Mouse (Mus musculus): ENCODE data around the gene Gm28845. TPM values are rescaled to one million over a fixed set of nuclear protein-coding genes. Genes with fewer than 3 reads are reported as not detected.

Gm28845 gene
- polyA plus RNA-seq (2015; fragmentation: Nextera tagmentation; extraction: Ambion mirVana): not detected in 2 replicates

GRCm38 (mm10) chr1:65119438-65119837, at the start of gene Gm28845:
Gm28845 (minus strand) TSS chr1:65119558.
- no peak for ATAC-seq (ENCODE audit: low FRiP score, low read depth)
- H3K9me3 ChIP-seq: no peaks in the 10 kb centered on the region
- H3K4me3 ChIP-seq: no peak within 1 kb of the TSS
- no peaks in the 10 kb centered on the region for H3K4me1 ChIP-seq (replicated peaks)
- no peaks in the 10 kb centered on the region for H3K36me3 ChIP-seq
- no peak within 1 kb of the TSS for H3K27ac ChIP-seq (replicated peaks)
- H3K4me2 ChIP-seq: no peak within 1 kb of the TSS
- H3K27me3 ChIP-seq: no peaks in the 10 kb centered on the region
- H3K9ac ChIP-seq: no peak within 1 kb of the TSS
- 93% methylated on average over 1 of the region's 1 CpGs for WGBS

DNA sequence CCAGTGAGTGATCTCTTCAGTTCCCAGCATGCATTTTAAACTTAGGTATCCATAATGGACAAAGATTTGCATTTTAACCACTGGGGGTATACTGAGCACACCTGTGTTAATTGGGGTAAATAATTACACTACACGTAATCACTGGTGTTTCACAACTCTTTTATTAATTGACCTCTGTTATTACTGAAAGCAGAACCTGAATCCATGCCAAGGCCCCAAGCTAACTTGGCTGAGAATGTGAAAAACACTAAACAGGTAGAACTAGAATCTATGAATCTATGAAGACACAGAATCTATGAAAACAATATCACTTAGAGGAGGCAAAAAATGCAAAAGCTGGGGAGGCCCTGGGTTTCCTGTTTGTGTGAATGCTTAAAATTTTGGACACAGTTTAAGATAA, 48.1 kb upstream of the Gm28845 start:
- Histone ChIP-seq H3K4me2 (no peak overlapping the region), H3K4me1 (replicated peaks) (peaks cover 6% of the 10 kb centered on the region), H3K9me3 (no peaks in the 10 kb centered on the region), H3K4me3 (no peak overlapping the region), H3K36me3 (peaks cover 86% of the 10 kb centered on the region), H3K9ac (no peak overlapping the region), H3K27ac (replicated peaks) (no peak overlapping the region), H3K27me3 (no peaks in the 10 kb centered on the region)
- WGBS: 80% methylated on average over 1 of the region's 1 CpGs
- ATAC-seq (ENCODE audit: low FRiP score, low read depth): no peak

GRCm38 (mm10) chr1:65162210-65162609, 42.9 kb upstream of the Gm28845 start:
- peaks cover 89% of the 10 kb centered on the region for H3K36me3 ChIP-seq
- no peaks in the 10 kb centered on the region for H3K27me3 ChIP-seq
- WGBS: 91% methylated on average over 1 of the region's 1 CpGs
- no peak overlapping the region for H3K4me3 ChIP-seq
- no peak for ATAC-seq (ENCODE audit: low FRiP score, low read depth)
- H3K9me3 ChIP-seq: no peaks in the 10 kb centered on the region
- H3K9ac ChIP-seq: no peak overlapping the region
- H3K4me1 ChIP-seq (replicated peaks): no peaks in the 10 kb centered on the region
- no peak overlapping the region for H3K4me2 ChIP-seq
- H3K27ac ChIP-seq (replicated peaks): no peak overlapping the region

GRCm38 (mm10) chr1:65156111-65156510, 36.8 kb upstream of the Gm28845 start:
- H3K4me1 ChIP-seq (replicated peaks): no peaks in the 10 kb centered on the region
- WGBS: 95% methylated on average over 5 of the region's 5 CpGs
- H3K4me3 ChIP-seq: no peak overlapping the region
- peaks cover 32% of the 10 kb centered on the region for H3K36me3 ChIP-seq
- ATAC-seq (ENCODE audit: low FRiP score, low read depth): no peak
- H3K9me3 ChIP-seq: no peaks in the 10 kb centered on the region
- H3K4me2 ChIP-seq: no peak overlapping the region
- H3K9ac ChIP-seq: no peak overlapping the region
- H3K27ac ChIP-seq (replicated peaks): no peak overlapping the region
- no peaks in the 10 kb centered on the region for H3K27me3 ChIP-seq

GRCm38 (mm10) chr1:65154814-65155213, 35.5 kb upstream of the Gm28845 start:
- Histone ChIP-seq H3K4me1 (replicated peaks) (no peaks in the 10 kb centered on the region), H3K36me3 (peaks cover 19% of the 10 kb centered on the region), H3K4me2 (no peak overlapping the region), H3K4me3 (no peak overlapping the region), H3K27ac (replicated peaks) (no peak overlapping the region), H3K9me3 (no peaks in the 10 kb centered on the region), H3K9ac (no peak overlapping the region), H3K27me3 (no peaks in the 10 kb centered on the region)
- no peak for ATAC-seq (ENCODE audit: low FRiP score, low read depth)

GRCm38 (mm10) chr1:65147971-65148370, 28.6 kb upstream of the Gm28845 start:
- H3K36me3 ChIP-seq: no peaks in the 10 kb centered on the region
- no peak for ATAC-seq (ENCODE audit: low FRiP score, low read depth)
- WGBS: 78% methylated on average over 3 of the region's 3 CpGs
- H3K9me3 ChIP-seq: no peaks in the 10 kb centered on the region
- no peak overlapping the region for H3K4me3 ChIP-seq
- no peak overlapping the region for H3K9ac ChIP-seq
- H3K4me2 ChIP-seq: no peak overlapping the region
- H3K4me1 ChIP-seq (replicated peaks): no peaks in the 10 kb centered on the region
- H3K27me3 ChIP-seq: no peaks in the 10 kb centered on the region
- no peak overlapping the region for H3K27ac ChIP-seq (replicated peaks)

DNA sequence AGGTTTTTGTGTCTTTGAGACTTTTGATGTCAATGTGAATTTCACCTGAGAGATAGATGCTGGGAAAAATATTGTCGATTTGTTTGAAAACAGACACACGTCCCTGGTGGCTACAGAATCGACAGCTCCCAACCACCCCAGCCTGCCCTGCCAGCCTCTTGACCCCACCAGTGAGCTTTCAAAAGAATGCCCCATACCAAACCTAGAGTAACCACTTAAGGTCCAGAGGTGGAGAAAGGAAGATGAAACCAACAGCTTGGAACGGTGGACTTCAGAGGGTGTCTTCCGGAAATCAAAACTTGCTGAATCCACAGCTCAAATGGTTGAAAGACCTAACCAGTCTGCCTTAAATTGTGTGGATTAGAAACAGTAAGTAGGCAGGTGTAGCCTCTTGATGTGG, 28.0 kb upstream of the Gm28845 start:
- no peak overlapping the region for H3K9ac ChIP-seq
- H3K4me2 ChIP-seq: no peak overlapping the region
- H3K27me3 ChIP-seq: no peaks in the 10 kb centered on the region
- 88% methylated on average over 5 of the region's 5 CpGs for WGBS
- no peak for ATAC-seq (ENCODE audit: low FRiP score, low read depth)
- H3K4me3 ChIP-seq: no peak overlapping the region
- H3K9me3 ChIP-seq: no peaks in the 10 kb centered on the region
- H3K36me3 ChIP-seq: no peaks in the 10 kb centered on the region
- no peak overlapping the region for H3K27ac ChIP-seq (replicated peaks)
- no peaks in the 10 kb centered on the region for H3K4me1 ChIP-seq (replicated peaks)

GRCm38 (mm10) chr1:65146601-65147000, 27.2 kb upstream of the Gm28845 start:
- 67% methylated on average over 2 of the region's 2 CpGs for WGBS
- no peak for ATAC-seq (ENCODE audit: low FRiP score, low read depth)

GRCm38 (mm10) chr1:65144783-65145182, 25.4 kb upstream of the Gm28845 start:
- ATAC-seq (ENCODE audit: low FRiP score, low read depth): no peak
- Histone ChIP-seq H3K9ac (no peak overlapping the region), H3K4me1 (replicated peaks) (no peaks in the 10 kb centered on the region), H3K27me3 (no peaks in the 10 kb centered on the region), H3K4me2 (no peak overlapping the region), H3K36me3 (no peaks in the 10 kb centered on the region), H3K27ac (replicated peaks) (no peak overlapping the region), H3K9me3 (no peaks in the 10 kb centered on the region), H3K4me3 (no peak overlapping the region)
- WGBS: 98% methylated on average over 2 of the region's 2 CpGs

More at GRCm38 (mm10) chr1:65146601-65147000, 27.2 kb upstream of the Gm28845 start:
- no peak overlapping the region for H3K4me2 ChIP-seq
- no peaks in the 10 kb centered on the region for H3K9me3 ChIP-seq
- H3K27ac ChIP-seq (replicated peaks): no peak overlapping the region
- no peaks in the 10 kb centered on the region for H3K27me3 ChIP-seq
- H3K4me1 ChIP-seq (replicated peaks): no peaks in the 10 kb centered on the region
- H3K4me3 ChIP-seq: no peak overlapping the region
- no peaks in the 10 kb centered on the region for H3K36me3 ChIP-seq
- no peak overlapping the region for H3K9ac ChIP-seq

GRCm38 (mm10) chr1:65137560-65137959, 18.2 kb upstream of the Gm28845 start:
- no peaks in the 10 kb centered on the region for H3K27me3 ChIP-seq
- H3K9me3 ChIP-seq: no peaks in the 10 kb centered on the region
- H3K9ac ChIP-seq: no peak overlapping the region
- 89% methylated on average over 6 of the region's 6 CpGs for WGBS
- H3K4me1 ChIP-seq (replicated peaks): no peaks in the 10 kb centered on the region
- H3K4me3 ChIP-seq: no peak overlapping the region
- no peak for ATAC-seq (ENCODE audit: low FRiP score, low read depth)
- no peak overlapping the region for H3K4me2 ChIP-seq
- H3K36me3 ChIP-seq: no peaks in the 10 kb centered on the region
- no peak overlapping the region for H3K27ac ChIP-seq (replicated peaks)

- H3K9ac ChIP-seq: no peak overlapping the region
- no peaks in the 10 kb centered on the region for H3K9me3 ChIP-seq
- no peak overlapping the region for H3K27ac ChIP-seq (replicated peaks)
- no peaks in the 10 kb centered on the region for H3K4me1 ChIP-seq (replicated peaks)
- ATAC-seq (ENCODE audit: low FRiP score, low read depth): no peak
- H3K27me3 ChIP-seq: no peaks in the 10 kb centered on the region
- H3K4me3 ChIP-seq: no peak overlapping the region
- 82% methylated on average over 1 of the region's 1 CpGs for WGBS
- H3K36me3 ChIP-seq: no peaks in the 10 kb centered on the region
- no peak overlapping the region for H3K4me2 ChIP-seq
Measured at GRCm38 (mm10) chr1:65132833-65133232, 13.5 kb upstream of the Gm28845 start.

- 100% methylated on average over 1 of the region's 1 CpGs for WGBS
- no peaks in the 10 kb centered on the region for H3K27me3 ChIP-seq
- no peak overlapping the region for H3K4me2 ChIP-seq
- ATAC-seq (ENCODE audit: low FRiP score, low read depth): no peak
- H3K9ac ChIP-seq: no peak overlapping the region
- no peaks in the 10 kb centered on the region for H3K4me1 ChIP-seq (replicated peaks)
- no peaks in the 10 kb centered on the region for H3K36me3 ChIP-seq
- H3K27ac ChIP-seq (replicated peaks): no peak overlapping the region
- H3K4me3 ChIP-seq: no peak overlapping the region
- H3K9me3 ChIP-seq: no peaks in the 10 kb centered on the region
Measured at GRCm38 (mm10) chr1:65131671-65132070, 12.3 kb upstream of the Gm28845 start.

- H3K4me1 ChIP-seq (replicated peaks): no peaks in the 10 kb centered on the region
- no peaks in the 10 kb centered on the region for H3K36me3 ChIP-seq
- H3K9me3 ChIP-seq: no peaks in the 10 kb centered on the region
- H3K27me3 ChIP-seq: no peaks in the 10 kb centered on the region
- H3K9ac ChIP-seq: no peak overlapping the region
- no peak for ATAC-seq (ENCODE audit: low FRiP score, low read depth)
- H3K27ac ChIP-seq (replicated peaks): no peak overlapping the region
- no peak overlapping the region for H3K4me2 ChIP-seq
- 82% methylated on average over 3 of the region's 3 CpGs for WGBS
- no peak overlapping the region for H3K4me3 ChIP-seq
Measured at GRCm38 (mm10) chr1:65130226-65130625, 10.9 kb upstream of the Gm28845 start.

All from hindbrain, embryonic 15.5 days (tissue).